Mouse (Mus musculus) myocyte (in vitro differentiated cells): Measurements from ENCODE around the gene Tmem175. TPM values are rescaled to one million over a fixed set of nuclear protein-coding genes. Genes with fewer than 3 reads are reported as not detected.
"Not testable (repeated sequence)": the region's sequence is repeated elsewhere in the genome, so short reads cannot be mapped to it uniquely, and the experiment has no call there.

Experiments
- H3K27me3 ChIP-seq: one replicate; pipeline ENCODE4 v1.6.1; 2011; ENCODE audit not compliant: control insufficient read depth, insufficient read depth, insufficient read length
- H3K36me3 ChIP-seq: one replicate; pipeline ENCODE4 v1.6.1; 2011; ENCODE audit not compliant: control insufficient read depth, insufficient read depth
- H3K4me2 ChIP-seq: one replicate; pipeline ENCODE4 v1.6.1; 2011; ENCODE audit warnings: low read depth, control low read depth
- H3K4me3 ChIP-seq: one replicate; pipeline ENCODE4 v1.5.1; 2011; ENCODE audit warnings: mild to moderate bottlenecking, control low read depth, moderate library complexity
- H3K79me2 ChIP-seq: one replicate; pipeline ENCODE4 v1.6.1; 2011; ENCODE audit not compliant: control insufficient read depth, insufficient read depth
- H3ac ChIP-seq: one replicate; pipeline ENCODE4 v1.6.1; 2011; ENCODE audit not compliant: control insufficient read depth, insufficient read length
- CEBPB ChIP-seq: IDR thresholded peaks from 2 replicates; pipeline ENCODE4 v1.6.1; 2011; ENCODE audit warnings: mild to moderate bottlenecking, moderate library complexity; ENCODE audit not compliant: poor library complexity, insufficient read depth, severe bottlenecking
- E2F4 ChIP-seq: IDR thresholded peaks from one replicate; pipeline ENCODE4 v1.6.1; 2011; ENCODE audit warnings: mild to moderate bottlenecking, control low read depth, moderate library complexity; ENCODE audit not compliant: insufficient read depth
- MAX ChIP-seq: IDR thresholded peaks from one replicate; pipeline ENCODE4 v1.6.1; 2011; ENCODE audit warnings: low read depth, mild to moderate bottlenecking, control low read depth
- MYOD1 ChIP-seq, 3 experiments: IDR thresholded peaks; one replicate each; pipeline ENCODE4 v1.6.1; 2011; ENCODE audit warnings: control low read depth in 2 of 3, low read depth in 2 of 3, mild to moderate bottlenecking in 2 of 3, moderate library complexity in 1 of 3; ENCODE audit not compliant: insufficient read length in 2 of 3, control insufficient read depth in 1 of 3
- MYOG ChIP-seq, 3 experiments: IDR thresholded peaks; one replicate each; pipeline ENCODE4 v1.6.1; 2011; ENCODE audit warnings: control low read depth in 2 of 3, low read depth in 2 of 3, mild to moderate bottlenecking in 2 of 3; ENCODE audit not compliant: insufficient read length in 2 of 3, control insufficient read depth in 1 of 3, insufficient read depth in 1 of 3
- POLR2A ChIP-seq: IDR thresholded peaks from one replicate; pipeline ENCODE4 v1.6.1; 2011; ENCODE audit warnings: low read depth, mild to moderate bottlenecking, control low read depth, moderate library complexity; ENCODE audit not compliant: insufficient read length
- POLR2AphosphoS2 ChIP-seq: IDR thresholded peaks from one replicate; pipeline ENCODE4 v1.6.1; 2011; ENCODE audit warnings: low read depth, control low read depth; ENCODE audit not compliant: insufficient read length
- REST ChIP-seq: IDR thresholded peaks from one replicate; pipeline ENCODE4 v1.6.1; 2011; ENCODE audit warnings: mild to moderate bottlenecking, control low read depth, moderate library complexity; ENCODE audit not compliant: insufficient read depth, insufficient read length
- SRF ChIP-seq: IDR thresholded peaks from one replicate; pipeline ENCODE4 v1.6.1; 2011; ENCODE audit warnings: low read depth; ENCODE audit not compliant: control insufficient read depth, insufficient read length
- TCF12 ChIP-seq: IDR thresholded peaks from one replicate; pipeline ENCODE4 v1.6.1; 2011; ENCODE audit warnings: mild to moderate bottlenecking, control low read depth; ENCODE audit not compliant: poor library complexity, insufficient read depth, severe bottlenecking
- TCF3 ChIP-seq: IDR thresholded peaks from one replicate; pipeline ENCODE4 v1.6.1; 2011; ENCODE audit warnings: low read depth, control low read depth; ENCODE audit not compliant: insufficient read length
- USF1 ChIP-seq: IDR thresholded peaks from one replicate; pipeline ENCODE4 v1.6.1; 2011; ENCODE audit warnings: low read depth, mild to moderate bottlenecking, control low read depth, moderate library complexity
- polyA plus RNA-seq: library from polyadenylated mRNA; unstranded; fragments of >200 nt; fragmentation: generic; extraction: Trizol; gene quantifications from one replicate; pipeline ENCODE4 v1.2.1, GENCODE M21; 2012; ENCODE audit warnings: missing spikeins

Tmem175 gene
- polyA plus RNA-seq, 1 experiment = 15.1 TPM

- Histone ChIP-seq H3ac (no peak overlapping the region), H3K79me2 (peaks cover 35% of the 10 kb centered on the region), H3K4me3 (no peak overlapping the region), H3K36me3 (peaks cover 32% of the 10 kb centered on the region), H3K27me3 (no peaks in the 10 kb centered on the region), H3K4me2 (no peak overlapping the region)
- TF ChIP-seq SRF (no peak), TCF3 (no peak), POLR2AphosphoS2 (no peak)
These were observed 7.7 kb upstream of the Tmem175 start for GRCm38 (mm10) chr5:108621870-108622269.

- no peak overlapping the region for H3K4me2 ChIP-seq
- TF ChIP-seq MYOG (IDR thresholded peaks at IDR 0.05; ENCODE audit: control insufficient read depth in 1 of 3, insufficient read depth in 1 of 3, insufficient read length in 2 of 3, low read depth in 2 of 3) (no peak), TCF3 (no peak), POLR2AphosphoS2 (no peak), TCF12 (no peak), MYOD1 (IDR thresholded peaks at IDR 0.05; ENCODE audit: control insufficient read depth in 1 of 3, insufficient read length in 2 of 3, low read depth in 2 of 3) (no peak), MAX (no peak), E2F4 (no peak), REST (no peak), SRF (no peak), POLR2A (no peak), CEBPB (no peak), USF1 (no peak)
- H3K79me2 ChIP-seq = peaks cover 53% of the 10 kb centered on the region
- H3K27me3 ChIP-seq = no peaks in the 10 kb centered on the region
- peaks cover 23% of the 10 kb centered on the region for H3K36me3 ChIP-seq
- H3K4me3 ChIP-seq = no peak overlapping the region
- no peak overlapping the region for H3ac ChIP-seq
These were observed 3.4 kb upstream of the Tmem175 start for GRCm38 (mm10) chr5:108626050-108626660.

- peaks cover 49% of the 10 kb centered on the region for H3K79me2 ChIP-seq
- H3K27me3 ChIP-seq = no peaks in the 10 kb centered on the region
- TF ChIP-seq MYOD1 (IDR thresholded peaks at IDR 0.05; ENCODE audit: control insufficient read depth in 1 of 3, insufficient read length in 2 of 3, low read depth in 2 of 3) = no peak
- TF ChIP-seq REST = no peak
- TF ChIP-seq TCF3 = no peak
- no peak for TF ChIP-seq TCF12
- TF ChIP-seq CEBPB = no peak
- no peak for TF ChIP-seq SRF
- no peak for TF ChIP-seq POLR2A
- no peak for TF ChIP-seq MAX
- H3K36me3 ChIP-seq = no peaks in the 10 kb centered on the region
- peak overlapping the region; percentile 86 for H3K4me3 ChIP-seq
- peak overlapping the region; percentile 78 for H3ac ChIP-seq
- H3K4me2 ChIP-seq = peak overlapping the region; percentile 80
These were observed 508 bp upstream of the Tmem175 start for GRCm38 (mm10) chr5:108628891-108629633.

GRCm38 (mm10) chr5:108633676-108634075 is 4.1 kb downstream of the Tmem175 start:
- Histone ChIP-seq H3K79me2 (peaks cover 6% of the 10 kb centered on the region), H3K4me2 (no peak overlapping the region), H3K27me3 (no peaks in the 10 kb centered on the region), H3K36me3 (no peaks in the 10 kb centered on the region), H3ac (no peak overlapping the region), H3K4me3 (no peak overlapping the region)
- TF ChIP-seq MYOG (IDR thresholded peaks at IDR 0.05; ENCODE audit: control insufficient read depth in 1 of 3, insufficient read depth in 1 of 3, insufficient read length in 2 of 3, low read depth in 2 of 3) = no peak
- TF ChIP-seq SRF = no peak
- TF ChIP-seq TCF12 = no peak
- TF ChIP-seq E2F4 = no peak
- no peak for TF ChIP-seq CEBPB
- no peak for TF ChIP-seq POLR2AphosphoS2

DNA sequence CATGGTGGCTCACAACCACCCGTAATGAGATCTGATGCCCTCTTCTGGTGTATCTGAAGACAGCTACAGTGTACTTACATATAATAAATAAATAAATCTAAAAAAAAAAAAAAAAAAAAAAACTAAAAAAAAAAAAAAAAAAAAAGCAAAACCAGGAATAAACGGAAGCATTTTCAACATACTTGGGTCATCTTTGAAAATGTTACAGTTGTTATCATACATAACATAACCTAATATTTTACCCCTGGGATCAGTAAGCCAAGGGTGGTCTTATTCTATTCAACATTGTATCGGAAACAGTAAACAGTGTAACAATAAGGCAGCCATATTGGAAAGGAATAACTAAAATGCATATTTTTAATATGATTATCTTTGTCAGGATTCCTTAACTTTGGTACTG is 4.5 kb downstream of the Tmem175 start:
- not testable (repeated sequence) for H3K36me3 ChIP-seq, H3K79me2 ChIP-seq, H3K4me2 ChIP-seq, H3ac ChIP-seq, H3K4me3 ChIP-seq, H3K27me3 ChIP-seq
